Mouse (Mus musculus): ENCODE data around the gene Rnf182.
A peak's percentile ranks its signal among the peaks of the same experiment; 100 is the strongest.

Rnf182 gene

GRCm38 (mm10) chr13:43696011-43696410 is 80.5 kb downstream of the Rnf182 start:
- no peak for DNase-seq (ENCODE audit: extremely low read depth, low read depth, low spot score)

GRCm38 (mm10) chr13:43698506-43698905 is 83.0 kb downstream of the Rnf182 start:
- no peak for DNase-seq (ENCODE audit: extremely low read depth, low read depth, low spot score)

- DNase-seq (ENCODE audit: extremely low read depth, low read depth, low spot score) = no peak
Observed at GRCm38 (mm10) chr13:43703471-43703870, 88.0 kb downstream of the Rnf182 start.

- DNase-seq (ENCODE audit: extremely low read depth, low read depth, low spot score) = no peak
Observed at GRCm38 (mm10) chr13:43704533-43705116, 89.1 kb downstream of the Rnf182 start.

GRCm38 (mm10) chr13:43706387-43706786 is 90.9 kb downstream of the Rnf182 start:
- DNase-seq (ENCODE audit: extremely low read depth, low read depth, low spot score) = no peak

GRCm38 (mm10) chr13:43709529-43709928 is 94.0 kb downstream of the Rnf182 start:
- DNase-seq (ENCODE audit: extremely low read depth, low read depth, low spot score) = no peak

GRCm38 (mm10) chr13:43711708-43712314 is 96.3 kb downstream of the Rnf182 start:
- DNase-seq (ENCODE audit: extremely low read depth, low read depth, low spot score) = no peak

- DNase-seq (ENCODE audit: extremely low read depth, low read depth, low spot score) = peak; percentile 4
Observed at GRCm38 (mm10) chr13:43714741-43715140, 99.2 kb downstream of the Rnf182 start.

GRCm38 (mm10) chr13:43715466-43715865 is 100.0 kb downstream of the Rnf182 start:
- no peak for DNase-seq (ENCODE audit: extremely low read depth, low read depth, low spot score)

- DNase-seq (ENCODE audit: extremely low read depth, low read depth, low spot score) = no peak
Observed at GRCm38 (mm10) chr13:43716514-43717036, 101.1 kb downstream of the Rnf182 start.

- DNase-seq (ENCODE audit: extremely low read depth, low read depth, low spot score) = no peak
Observed at GRCm38 (mm10) chr13:43718173-43718572, 102.7 kb downstream of the Rnf182 start.

- DNase-seq (ENCODE audit: extremely low read depth, low read depth, low spot score) = no peak
Observed at GRCm38 (mm10) chr13:43720496-43720895, 105.0 kb downstream of the Rnf182 start.
